Mouse (Mus musculus) lung, adult 2 months (tissue): ENCODE data around the gene Fancf. TPM values are rescaled to one million over a fixed set of nuclear protein-coding genes. Genes with fewer than 3 reads are reported as not detected.

Source experiments
- DNase-seq: peaks from one replicate; pipeline ENCODE4 v3.0.0; 2022
- H3K4me1 ChIP-seq: fragments of 200-500 bp; 2 replicates; pipeline ENCODE4 v1.6.1; 2011; ENCODE audit warnings: low read length; ENCODE audit not compliant: control insufficient read depth, insufficient read depth
- H3K4me3 ChIP-seq: fragments of 200-500 bp; replicated peaks from 2 replicates; pipeline ENCODE3; 2011; ENCODE audit warnings: low read depth, mild to moderate bottlenecking, control low read depth, low read length; ENCODE audit errors: extremely low read depth
- CTCF ChIP-seq: fragments of 200-500 bp; IDR thresholded peaks from 2 replicates; pipeline ENCODE4 v1.5.1; 2011; ENCODE audit warnings: mild to moderate bottlenecking, low read length, control low read depth; ENCODE audit not compliant: insufficient read depth
- POLR2A ChIP-seq: fragments of 200-500 bp; IDR thresholded peaks from 2 replicates; pipeline ENCODE4 v1.6.1; 2011; ENCODE audit warnings: low read depth, mild to moderate bottlenecking, control low read depth, low read length, borderline replicate concordance; ENCODE audit errors: extremely low read depth
- WGBS: fragments of 180-500 bp; shearing (Covaris S2); methylation state at CpG from one replicate; pipeline ENCODE4 v1.1.7; 2018; 5-methylcytosine and 5-hydroxymethylcytosine counted together
- polyA plus RNA-seq: library from polyadenylated mRNA; depleted of rRNA; stranded (reverse); fragments of >200 nt; gene quantifications from 2 replicates; pipeline ENCODE4 v1.2.3, GENCODE M21; 2012

The Fancf gene
- polyA plus RNA-seq, 1 experiment = 5.5 TPM

DNA sequence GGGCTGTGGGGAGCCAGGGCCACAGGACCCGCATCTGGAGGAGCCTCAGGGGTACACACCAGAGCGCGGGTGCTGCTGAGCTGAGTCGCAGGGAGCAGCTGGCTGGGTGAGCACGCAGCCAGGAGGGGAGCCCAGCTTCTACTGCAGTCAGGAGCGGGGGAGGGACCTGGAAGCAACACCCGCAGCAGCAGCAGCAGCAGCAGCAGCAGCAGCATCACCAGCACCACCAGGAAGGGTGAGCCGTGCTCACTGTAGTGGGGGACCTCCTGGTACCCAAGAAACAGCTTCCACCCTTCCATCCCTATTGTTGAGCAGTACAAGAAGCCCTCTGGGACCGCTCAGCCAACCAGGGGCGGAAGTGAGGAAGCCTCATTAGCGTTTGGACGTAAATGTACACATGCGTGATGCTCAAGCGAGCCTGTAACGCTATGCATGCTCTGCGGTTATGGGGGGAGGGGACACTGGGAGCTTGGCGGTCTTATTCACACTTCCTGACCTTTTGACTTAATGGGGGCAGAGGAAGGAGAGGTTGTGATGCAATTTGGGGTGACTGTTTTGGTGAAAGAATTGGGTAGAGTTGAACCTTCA, 17.2 kb upstream of the Fancf start:
- Histone ChIP-seq H3K4me1 (no peaks in the 10 kb centered on the region), H3K4me3 (peak overlapping the region; percentile 17)
- TF ChIP-seq CTCF (no peak), POLR2A (no peak)
- DNase-seq = peak; percentile 2
- 1% methylated on average over 17 of the region's 17 CpGs for WGBS

DNA sequence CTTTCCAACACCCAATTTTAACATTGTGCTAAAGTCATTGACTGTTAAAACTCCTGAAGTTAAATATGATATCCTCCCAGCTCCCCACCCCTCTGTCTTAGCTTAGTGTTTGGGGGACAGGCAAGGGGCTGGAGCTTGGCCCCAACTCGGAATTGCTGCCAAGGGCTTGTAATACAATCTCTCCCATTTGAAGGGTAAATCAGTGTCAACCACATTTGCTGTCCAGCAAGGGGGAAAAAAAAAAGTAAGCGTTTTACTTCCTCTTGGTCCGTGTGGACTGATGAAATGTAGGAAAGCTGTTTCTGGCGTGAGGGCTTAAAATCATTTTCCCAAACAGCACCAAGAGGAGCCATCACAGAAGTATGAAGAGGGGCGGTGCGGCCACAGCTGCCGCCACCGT, 16.7 kb upstream of the Fancf start:
- DNase-seq = no peak
- Histone ChIP-seq H3K4me3 (no peak overlapping the region), H3K4me1 (no peaks in the 10 kb centered on the region)
- TF ChIP-seq CTCF (no peak), POLR2A (no peak)
- WGBS = 7% methylated on average over 8 of the region's 8 CpGs

DNA sequence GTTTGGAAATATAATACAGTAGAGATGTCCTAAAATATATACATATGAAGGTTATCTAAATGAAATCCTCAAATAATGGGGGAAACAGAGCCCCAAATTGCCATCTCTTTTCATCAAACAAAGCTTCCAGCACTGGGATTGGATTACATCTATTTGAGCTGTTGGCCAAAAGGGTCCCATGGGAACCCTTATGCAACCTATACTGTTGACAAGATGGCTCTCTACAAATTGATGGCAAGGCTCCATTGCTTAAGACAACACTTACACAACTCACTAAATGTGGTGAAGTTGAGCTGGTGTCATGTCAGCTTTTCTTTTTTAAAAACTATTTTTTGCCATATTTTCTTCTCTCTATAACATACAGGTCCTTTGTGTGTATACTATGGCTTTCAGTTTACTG, 14.2 kb upstream of the Fancf start:
- DNase-seq = no peak
- TF ChIP-seq POLR2A = no peak
- TF ChIP-seq CTCF = no peak
- Histone ChIP-seq H3K4me1 (no peaks in the 10 kb centered on the region), H3K4me3 (no peak overlapping the region)

DNA sequence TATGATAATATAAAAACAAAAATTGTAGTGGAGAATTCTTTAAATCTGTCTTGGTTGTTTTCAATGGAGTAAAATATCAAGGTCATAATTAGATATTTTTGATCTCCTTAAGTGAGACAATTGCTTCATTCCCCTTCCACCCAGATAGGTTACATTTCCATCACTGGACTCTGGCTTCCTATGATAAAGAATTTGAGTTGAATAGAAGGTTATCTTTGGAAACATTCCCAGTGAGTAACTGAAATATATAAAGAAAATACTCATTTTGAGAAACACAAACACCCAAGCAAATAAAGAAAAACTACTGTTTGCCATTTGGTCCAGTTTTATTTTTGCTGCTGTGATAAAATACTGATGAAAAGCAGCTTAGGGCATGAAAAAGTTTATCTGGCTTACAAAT, 10.5 kb upstream of the Fancf start:
- no peaks in the 10 kb centered on the region for H3K4me1 ChIP-seq
- no peak overlapping the region for H3K4me3 ChIP-seq
- TF ChIP-seq POLR2A = no peak
- TF ChIP-seq CTCF = no peak
- no peak for DNase-seq

DNA sequence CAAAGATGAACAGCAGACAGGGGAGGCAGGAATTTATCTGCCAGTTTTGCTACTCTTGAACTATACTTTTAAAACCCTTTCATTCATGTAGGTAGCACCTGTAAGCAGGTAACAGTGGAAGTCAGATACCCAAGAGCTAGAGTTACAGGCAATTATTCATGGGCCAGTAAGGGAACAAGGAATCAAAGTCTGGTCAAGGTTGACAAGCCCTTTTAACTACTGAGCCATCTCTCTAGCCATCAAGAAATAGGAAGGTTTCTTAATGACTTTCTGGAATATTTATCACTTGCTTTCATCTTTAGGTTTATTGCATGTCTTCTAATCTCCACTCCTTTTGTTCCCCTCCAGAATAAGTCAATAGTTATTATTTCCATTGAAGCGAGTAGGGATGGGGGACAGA, 10.0 kb upstream of the Fancf start:
- WGBS = 84% methylated on average over 1 of the region's 1 CpGs
- DNase-seq = no peak
- H3K4me3 ChIP-seq = no peak overlapping the region
- no peaks in the 10 kb centered on the region for H3K4me1 ChIP-seq
- no peak for TF ChIP-seq CTCF
- no peak for TF ChIP-seq POLR2A

DNA sequence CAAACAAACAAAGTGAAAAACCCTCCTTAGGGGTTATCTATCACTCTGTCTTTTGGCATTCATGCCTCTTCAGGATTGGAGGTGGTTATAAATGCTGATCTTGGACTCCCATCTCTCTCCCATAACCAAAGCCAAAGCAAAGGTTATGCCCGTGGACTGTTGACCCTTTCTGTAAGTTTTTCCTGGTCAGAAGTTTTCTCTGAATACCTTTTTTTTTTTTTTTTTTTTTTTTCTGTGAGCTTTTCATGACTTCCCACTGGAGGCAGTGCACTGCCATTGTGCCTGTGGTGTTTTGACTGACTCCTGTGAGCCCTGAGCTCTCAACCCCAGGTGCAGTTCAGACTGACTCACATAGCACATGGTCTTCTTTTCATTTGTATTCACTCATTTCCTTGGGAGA, 5.9 kb upstream of the Fancf start:
- DNase-seq = no peak
- 83% methylated on average over 1 of the region's 1 CpGs for WGBS
- no peak overlapping the region for H3K4me3 ChIP-seq
- TF ChIP-seq POLR2A (no peak), CTCF (no peak)
- H3K4me1 ChIP-seq = no peaks in the 10 kb centered on the region

DNA sequence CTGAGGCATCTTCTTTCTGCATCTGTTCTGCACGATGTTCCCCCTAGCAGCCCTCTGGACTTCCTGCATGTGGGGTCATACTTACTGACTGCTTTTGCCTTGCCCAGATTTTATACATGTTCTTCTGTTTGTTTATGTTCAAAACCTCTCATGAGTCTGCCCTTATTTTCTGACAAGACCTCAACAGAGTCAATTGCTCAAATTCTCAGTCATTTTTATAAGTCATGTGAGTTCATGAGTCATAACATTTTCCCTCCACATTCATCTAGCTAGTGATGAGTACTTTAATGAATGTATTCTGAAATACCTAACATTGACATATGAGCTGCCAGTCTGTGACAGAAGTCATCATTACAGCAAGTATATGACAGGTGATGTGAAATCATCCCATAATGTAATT, 3.3 kb upstream of the Fancf start:
- Histone ChIP-seq H3K4me1 (peaks cover 5% of the 10 kb centered on the region), H3K4me3 (no peak overlapping the region)
- no peak for TF ChIP-seq CTCF
- no peak for TF ChIP-seq POLR2A
- 63% methylated on average over 1 of the region's 1 CpGs for WGBS
- DNase-seq = no peak

DNA sequence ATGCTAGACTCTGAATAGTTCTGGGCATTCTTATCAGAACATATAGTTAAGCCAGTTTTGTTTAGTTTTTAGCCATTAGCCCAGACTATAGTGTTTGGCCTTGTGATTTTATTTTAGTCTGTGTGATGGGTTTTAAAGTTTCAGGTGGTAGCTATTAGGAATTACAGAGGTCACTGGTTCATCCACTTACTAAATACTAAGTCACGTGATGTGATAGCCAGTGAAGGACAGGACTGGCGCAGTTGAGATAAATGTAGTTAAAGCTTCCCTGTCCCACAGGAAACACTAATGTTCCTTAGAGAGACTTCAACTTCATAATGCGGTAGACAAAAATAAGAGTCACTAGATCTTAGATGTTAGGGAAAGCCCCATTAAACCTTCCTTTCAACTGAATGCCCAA, 775 bp upstream of the Fancf start:
- Histone ChIP-seq H3K4me3 (no peak overlapping the region), H3K4me1 (peaks cover 5% of the 10 kb centered on the region)
- TF ChIP-seq POLR2A = no peak
- no peak for TF ChIP-seq CTCF
- 64% methylated on average over 3 of the region's 3 CpGs for WGBS
- DNase-seq = no peak

DNA sequence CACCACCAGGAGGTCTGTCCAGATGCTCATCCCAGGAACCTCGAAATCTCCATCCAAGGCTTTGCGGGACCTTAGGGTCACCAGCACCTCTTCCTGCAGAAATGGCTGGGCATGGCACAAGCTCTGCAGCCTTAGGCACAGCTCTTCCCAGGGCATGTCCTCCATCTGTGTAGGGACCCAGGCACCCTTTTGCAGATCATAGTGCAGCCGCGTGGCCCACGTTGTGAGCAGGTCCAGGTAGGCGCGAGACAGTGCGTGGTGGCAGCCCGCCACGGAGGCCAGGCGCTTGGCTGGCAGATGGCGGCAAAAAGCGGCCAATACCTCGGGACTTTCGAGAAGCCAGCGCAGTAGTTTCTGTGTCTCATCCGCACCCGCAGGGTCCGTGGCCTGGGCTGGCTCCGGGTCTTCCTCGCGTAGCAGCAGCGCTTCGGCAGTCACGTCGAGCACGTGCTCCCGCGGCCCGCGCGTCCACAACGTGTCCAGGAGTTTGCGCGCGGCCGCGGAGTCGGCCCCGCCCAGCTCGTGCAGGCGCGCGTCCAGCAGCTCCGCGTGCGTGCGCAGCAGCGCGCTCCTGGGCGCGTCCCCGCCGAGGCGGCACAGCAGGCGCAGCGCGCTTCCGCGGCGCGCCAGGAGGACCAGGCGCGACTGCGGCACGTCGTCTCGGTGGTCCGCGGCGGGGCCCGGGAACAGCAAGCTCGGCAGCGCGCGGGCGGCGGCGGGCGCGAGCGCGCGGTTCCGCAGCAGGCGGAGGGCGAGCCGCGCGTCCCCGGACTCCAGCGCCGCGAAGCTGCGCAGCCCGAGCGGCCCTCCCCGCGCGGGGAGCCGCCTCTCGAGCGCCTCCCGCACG, 594 bp downstream of the Fancf start, which contains the start of gene Gas2:
Gene Gas2, plus strand, starts transcription at position 766 of the 847 bp plus-strand sequence.
- no peak for TF ChIP-seq CTCF
- TF ChIP-seq POLR2A = peak; percentile 65; the same call in 1 of the 2 replicates
- Histone ChIP-seq H3K4me1 (peaks cover 5% of the 10 kb centered on the region), H3K4me3 (peak within 1 kb of the TSS; percentile 99)
- 10% methylated on average over 102 of the region's 105 CpGs for WGBS
- peak; percentile 90 for DNase-seq

DNA sequence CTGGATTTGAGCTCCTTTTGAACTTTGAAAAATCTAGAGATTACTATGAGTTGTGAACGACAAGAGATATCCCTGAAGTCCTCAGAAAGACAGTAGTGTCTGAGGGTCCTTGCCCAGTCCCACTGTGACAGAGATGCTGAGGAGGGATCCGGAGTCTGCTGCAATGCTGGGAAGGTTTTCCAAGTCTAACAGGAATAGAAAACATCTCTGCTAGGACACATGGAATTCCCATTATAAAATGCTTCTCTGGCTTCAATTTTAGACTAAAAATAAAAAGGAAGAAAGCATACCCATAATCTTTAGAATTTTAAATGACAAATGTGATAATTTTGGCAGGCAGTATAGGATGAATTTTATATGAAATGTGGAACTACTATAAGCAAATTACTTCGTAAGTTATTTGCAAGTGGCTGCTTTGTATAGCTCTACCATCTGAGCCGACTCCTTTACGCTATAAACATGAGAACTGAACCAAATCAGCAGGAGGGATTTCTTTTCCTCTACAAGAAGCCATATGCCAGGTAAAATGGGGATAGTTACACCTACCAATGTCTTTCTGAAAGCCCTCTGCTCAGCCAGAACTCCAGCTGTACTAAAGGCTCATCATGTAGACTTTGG, 10.1 kb downstream of the Fancf start:
- DNase-seq = no peak
- no peaks in the 10 kb centered on the region for H3K4me1 ChIP-seq
- no peak overlapping the region for H3K4me3 ChIP-seq
- WGBS = 88% methylated on average over 5 of the region's 5 CpGs
- no peak for TF ChIP-seq POLR2A
- no peak for TF ChIP-seq CTCF
